Mouse (Mus musculus): ENCODE measurements at regions not wholly inside any gene's neighbourhood (a gene's known extent, or its start where the extent isn't known, plus 50 kb on each side); places are given as distances from the start of the nearest gene placed in this dataset.
"Not testable (repeated sequence)": the region's sequence is repeated elsewhere in the genome, so short reads cannot be mapped to it uniquely, and the experiment has no call there.

DNA sequence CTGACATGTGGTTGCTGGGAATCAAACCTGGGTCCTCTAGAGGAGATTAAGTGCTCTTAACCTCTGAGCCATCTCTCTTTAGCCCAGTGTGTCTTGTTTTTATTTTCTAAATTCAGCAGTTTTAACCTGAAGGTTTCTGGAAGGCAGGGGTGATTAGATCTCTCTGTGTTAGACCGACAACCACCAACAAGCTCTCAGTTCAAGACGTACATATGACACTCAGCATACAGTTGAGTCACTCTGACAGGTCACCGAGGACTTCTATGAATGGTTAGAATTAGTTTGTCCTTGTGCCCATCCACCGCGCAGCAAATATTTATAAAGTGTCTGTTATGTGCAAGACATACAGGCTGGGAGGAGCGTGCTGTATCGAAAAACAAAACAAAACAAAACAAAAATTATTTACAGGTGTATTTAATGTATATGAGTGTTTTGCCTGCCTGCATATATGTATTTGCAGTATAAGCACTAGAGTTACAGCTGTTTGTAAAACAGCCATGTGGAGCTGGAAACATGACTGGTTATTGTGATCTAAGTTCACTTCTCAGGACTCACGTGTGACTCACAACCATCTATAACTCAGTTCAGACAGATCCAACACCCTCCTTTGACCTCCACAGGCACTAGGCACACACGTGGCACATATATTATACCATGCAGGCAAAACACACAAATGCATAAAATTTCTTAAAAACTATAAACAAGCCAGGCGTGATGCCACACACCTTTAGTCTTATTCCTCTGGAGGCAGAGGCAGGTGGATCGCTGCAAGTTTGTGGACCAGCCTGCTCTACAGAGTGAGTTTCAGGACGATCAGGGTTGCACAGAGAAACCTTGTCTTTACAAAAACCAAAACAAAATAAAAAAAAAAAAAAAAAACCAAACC is 70.5 kb upstream of the Chd2 start:
- no peak for ATAC-seq (ENCODE audit: poor library complexity, severe bottlenecking)

DNA sequence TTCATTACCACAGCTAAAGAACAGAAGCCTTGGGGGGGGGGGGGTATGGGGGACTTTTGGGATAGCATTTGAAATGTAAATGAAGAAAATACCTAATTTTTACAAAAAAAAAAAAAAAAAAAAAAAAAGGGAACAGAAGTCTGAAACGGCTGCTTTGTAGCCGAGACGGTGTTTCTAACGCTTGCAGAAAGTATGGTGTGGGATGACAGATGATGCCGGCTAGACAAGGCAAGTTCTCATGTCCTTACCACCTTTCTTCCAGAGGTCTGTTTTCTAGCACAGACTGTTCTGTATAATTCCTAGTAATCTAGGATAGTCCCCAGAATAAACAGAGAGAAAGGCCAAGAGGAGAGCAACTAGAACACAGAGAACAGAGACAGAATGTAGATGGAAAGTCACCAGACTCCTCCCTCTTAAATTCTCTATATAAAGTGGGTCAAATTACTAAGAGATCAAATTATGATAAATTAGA is 67.2 kb upstream of the Chd2 start:
- no peak for ATAC-seq (ENCODE audit: poor library complexity, severe bottlenecking)

DNA sequence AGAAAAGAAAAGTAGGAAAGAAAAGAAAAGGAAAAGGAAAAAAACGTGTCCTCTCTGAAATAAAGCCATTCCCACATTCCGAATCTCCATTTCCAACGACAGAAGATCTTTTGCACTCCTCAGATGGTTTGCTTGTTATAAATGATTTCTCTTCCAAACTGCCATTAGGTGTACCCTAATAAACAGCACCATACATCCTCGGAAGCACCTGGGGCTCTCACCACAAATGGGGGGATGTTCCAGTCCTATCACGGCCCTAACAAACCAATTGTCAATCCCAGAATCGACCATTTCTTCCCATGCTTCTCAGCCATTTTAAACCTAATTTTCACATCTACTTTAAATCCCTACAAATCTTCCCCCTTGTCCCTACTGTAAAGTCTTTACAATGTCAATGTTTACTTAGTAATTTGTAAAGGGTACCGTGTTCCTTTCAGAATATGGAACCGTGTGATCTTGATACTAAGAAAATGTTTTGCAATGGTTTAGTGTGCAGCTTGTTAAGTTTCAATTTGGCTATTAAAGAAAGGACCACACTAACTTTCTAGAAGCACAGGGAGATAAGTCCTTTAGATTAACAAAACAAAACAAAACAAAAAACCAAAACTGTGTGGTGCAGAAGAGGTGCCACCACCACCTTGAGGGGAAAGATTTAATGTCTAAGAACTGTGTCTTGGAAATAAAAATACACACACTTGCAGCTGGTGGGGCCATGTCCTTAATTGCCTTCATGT is 66.6 kb upstream of the Chd2 start:
- ATAC-seq (ENCODE audit: poor library complexity, severe bottlenecking) = no peak

DNA sequence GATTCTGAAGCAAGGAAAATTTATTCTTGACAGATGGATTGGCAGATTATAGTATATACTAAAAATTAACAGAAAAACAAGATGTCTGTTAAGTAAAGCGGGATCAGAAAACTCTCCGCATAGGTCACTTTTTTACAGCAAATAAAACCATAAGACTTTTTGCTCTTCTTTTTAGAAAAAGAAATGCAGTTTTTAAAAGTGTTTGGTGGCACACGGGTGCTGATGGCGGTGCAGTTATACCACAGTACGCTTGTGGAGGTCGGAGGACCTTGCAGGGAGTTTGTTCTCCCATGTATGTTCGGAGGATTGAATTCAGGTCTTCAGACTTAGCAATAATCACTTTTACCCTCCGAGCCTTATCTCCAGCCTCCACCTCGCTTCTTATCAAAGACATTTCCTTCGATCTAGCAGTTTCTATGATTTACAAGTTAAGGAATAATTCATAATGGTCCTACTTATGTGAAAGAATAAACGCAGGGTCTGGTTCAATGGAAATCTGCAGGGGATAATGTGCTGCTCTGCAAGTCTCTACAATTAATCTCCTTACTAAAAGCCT is 65.9 kb upstream of the Chd2 start:
- ATAC-seq (ENCODE audit: poor library complexity, severe bottlenecking) = no peak

DNA sequence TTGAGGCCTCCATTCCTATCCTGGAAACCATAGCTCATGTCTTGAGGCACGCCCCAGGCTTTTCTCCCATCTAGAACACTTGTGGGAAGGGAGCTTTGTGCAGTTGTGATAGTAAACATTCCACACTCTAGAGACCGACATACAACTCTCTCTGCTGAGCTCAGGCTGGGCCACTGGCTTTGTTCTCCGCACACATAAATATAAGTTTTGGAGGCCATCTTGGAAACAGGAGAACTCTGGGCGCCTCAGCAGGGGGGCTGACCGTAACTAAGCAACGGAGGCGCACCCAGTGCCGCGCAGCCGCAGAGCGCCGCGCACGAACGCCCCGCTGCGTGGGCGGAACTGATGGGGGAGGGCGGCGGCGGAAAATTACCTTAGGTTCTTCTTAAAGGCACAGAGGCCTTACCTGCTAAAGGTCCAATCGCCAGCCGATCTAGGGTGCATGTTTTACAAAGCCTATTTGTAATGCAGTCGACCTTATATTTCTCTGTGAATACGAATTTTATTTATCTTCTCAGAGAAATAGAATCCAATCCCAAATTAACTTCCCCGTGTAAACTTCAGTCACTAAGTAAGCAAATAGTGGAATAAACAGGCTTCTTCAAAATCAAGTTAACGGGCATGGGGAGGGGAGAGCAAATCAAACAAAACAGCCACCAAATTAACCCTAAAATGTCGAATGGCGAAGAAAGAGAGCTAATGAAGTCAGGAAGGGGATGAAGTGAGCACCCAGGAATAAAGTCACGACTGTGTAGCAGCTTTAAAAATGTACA is 65.2 kb upstream of the Chd2 start:
- ATAC-seq (ENCODE audit: poor library complexity, severe bottlenecking) = peak; percentile 100

DNA sequence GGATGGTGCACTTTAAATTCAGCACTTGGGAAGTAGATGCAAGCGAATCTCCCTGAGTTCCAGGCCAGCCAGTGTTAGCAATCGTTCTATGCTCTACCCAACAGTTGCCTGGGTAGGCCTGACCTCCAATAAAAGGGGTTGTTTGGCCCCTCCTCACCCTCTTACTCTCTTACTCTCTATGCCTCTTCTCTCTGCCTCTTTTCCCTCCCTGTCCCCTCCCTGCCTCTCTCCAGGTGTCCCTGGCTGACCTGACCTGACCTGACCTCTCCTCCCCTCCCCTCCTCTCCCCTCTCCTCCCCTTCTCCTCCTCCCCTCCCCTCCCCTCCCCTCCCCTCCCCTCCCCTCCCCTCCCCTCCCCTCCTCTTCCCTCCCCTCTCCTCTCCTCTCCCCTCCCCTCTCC is 63.0 kb upstream of the Chd2 start:
- no peak for ATAC-seq (ENCODE audit: poor library complexity, severe bottlenecking)

DNA sequence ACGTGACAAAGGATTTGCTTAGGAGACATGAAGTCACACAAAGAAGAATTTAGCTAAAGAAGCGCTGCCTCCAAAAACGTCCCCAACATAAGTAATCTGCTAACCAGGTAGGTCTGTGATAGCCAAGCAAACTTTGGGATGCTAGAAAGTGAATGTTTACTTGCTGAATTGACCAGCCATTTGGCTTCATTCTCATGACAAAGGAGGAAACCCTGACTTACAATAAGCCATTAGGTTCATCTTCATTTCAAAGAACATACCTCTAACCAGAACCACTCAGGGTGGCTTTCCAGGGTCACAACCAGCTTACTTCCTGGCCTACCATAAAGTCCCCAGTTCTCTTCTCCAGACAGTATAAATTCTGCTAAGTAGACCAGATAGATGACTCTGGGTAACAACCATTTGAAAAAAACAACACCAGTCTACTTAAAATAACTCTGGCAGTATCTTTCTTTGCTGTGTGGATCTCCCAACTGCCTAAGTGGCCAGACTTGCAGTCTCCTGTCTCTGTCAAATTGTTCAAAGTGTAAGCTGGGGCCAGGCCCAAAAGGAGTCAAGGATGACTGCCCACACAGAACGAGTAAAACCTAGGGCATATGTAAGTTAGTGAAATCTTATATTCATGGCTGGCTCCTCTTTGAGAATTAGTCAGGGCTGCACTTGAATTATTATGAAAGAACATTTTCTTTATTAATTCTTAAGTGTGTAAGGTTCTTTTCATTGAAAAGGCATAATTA is 61.4 kb upstream of the Chd2 start:
- no peak for ATAC-seq (ENCODE audit: poor library complexity, severe bottlenecking)

DNA sequence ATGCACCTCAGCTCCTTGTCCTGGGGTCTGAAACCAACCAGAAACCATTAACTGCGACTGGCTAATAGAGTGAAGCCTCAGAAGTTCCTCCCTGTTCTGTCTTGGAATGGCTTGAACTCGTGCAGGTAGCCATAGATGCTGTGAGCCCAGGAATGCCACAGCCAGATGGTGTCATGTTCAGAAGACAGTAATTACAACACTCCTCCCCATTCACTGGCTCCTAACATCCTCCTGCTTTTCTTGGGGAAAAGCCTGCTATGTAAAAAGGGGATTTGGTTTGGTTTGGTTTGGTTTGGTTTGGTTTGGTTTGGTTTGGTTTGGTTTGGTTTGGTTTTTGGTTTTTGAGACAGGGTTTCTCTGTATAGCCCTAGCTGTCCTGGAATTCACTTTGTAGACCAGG is 59.7 kb upstream of the Chd2 start:
- no peak for ATAC-seq (ENCODE audit: poor library complexity, severe bottlenecking)

DNA sequence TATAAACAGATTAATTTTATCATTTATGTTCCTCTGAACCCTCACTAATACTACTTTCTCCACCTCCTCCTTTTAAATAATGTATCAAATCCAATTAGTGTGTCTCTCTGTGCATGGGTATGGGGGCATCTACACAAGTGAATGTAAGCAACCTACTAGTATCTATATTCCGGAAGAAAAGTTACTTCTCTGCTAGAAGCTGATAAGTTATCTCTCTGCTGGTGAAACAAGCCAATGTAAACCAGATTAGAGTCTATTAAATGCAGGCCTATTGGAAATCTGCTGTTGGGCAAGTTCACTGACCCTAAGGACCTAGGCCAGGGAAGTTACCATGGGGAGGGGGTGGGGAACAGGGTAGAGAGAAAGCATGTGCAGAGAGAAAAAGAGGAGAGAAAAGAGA is 59.1 kb upstream of the Chd2 start:
- no peak for ATAC-seq (ENCODE audit: poor library complexity, severe bottlenecking)

DNA sequence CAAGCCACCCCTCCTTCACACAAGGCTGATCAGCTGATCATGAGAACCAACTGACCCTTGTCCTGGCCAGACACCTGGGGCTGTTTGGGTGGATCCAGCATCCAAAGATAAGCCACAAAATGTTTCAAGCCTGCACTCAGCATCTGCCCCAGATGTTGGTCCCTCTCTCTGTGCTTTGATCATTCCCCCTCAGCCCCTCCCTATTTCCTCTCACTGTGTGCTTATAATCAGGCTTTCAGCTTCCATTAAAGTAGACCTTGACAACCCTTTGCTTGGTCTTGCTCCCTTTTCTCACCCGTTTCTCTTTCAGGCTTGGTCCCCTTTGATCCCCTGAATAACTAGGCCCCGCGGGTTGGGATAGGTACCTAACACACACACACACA is 58.4 kb upstream of the Chd2 start:
- not testable (repeated sequence) for ATAC-seq (ENCODE audit: poor library complexity, severe bottlenecking)

DNA sequence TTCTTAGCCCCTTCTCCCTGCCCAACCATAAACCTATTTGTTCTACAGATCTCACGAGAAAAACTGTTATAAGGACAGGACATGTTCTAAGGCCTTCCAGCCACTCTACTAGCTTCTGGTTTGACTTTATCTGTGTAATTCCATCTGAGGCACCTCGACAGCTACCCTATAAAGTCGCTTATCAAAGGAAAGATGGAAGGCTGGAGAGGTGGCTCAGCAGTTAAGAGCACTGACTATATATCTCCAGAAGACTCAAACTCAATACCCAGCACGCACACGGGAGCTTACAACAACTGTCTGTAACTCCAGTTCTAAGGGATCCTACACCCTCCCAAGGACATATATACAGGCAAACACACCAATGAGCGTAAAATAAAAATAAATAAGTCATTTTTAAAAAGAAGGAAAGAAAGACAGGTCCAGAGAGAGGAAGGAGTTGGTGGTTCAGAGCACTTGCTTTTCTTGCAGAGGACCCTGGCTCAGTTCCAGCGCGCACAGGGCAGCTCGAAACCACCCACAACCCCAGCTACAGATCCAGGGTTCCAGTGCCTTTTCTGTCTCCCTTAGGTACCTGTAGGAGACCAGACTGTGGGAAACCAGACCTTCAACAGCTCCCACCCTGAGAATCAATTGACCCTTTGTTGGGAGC is 57.8 kb upstream of the Chd2 start:
- ATAC-seq (ENCODE audit: poor library complexity, severe bottlenecking) = no peak

DNA sequence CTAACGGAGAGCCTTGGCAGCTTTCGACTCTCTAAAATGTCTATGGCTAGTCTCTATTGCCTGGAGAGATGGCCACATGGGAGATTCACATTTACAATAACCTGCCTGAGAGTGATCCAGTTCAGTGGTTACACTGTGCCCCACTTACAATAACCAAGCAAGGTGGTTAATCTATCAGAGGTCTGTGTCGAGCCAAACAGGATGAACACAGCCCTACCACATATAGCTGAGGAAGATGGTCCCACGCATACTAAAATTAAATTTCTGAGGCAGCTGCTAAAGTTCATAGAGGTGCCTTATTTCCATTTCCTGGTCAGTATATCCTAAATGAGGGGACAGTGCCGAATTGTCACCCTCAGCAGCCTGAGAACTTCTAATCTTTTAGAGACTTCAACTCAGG is 56.3 kb upstream of the Chd2 start:
- ATAC-seq (ENCODE audit: poor library complexity, severe bottlenecking) = no peak

DNA sequence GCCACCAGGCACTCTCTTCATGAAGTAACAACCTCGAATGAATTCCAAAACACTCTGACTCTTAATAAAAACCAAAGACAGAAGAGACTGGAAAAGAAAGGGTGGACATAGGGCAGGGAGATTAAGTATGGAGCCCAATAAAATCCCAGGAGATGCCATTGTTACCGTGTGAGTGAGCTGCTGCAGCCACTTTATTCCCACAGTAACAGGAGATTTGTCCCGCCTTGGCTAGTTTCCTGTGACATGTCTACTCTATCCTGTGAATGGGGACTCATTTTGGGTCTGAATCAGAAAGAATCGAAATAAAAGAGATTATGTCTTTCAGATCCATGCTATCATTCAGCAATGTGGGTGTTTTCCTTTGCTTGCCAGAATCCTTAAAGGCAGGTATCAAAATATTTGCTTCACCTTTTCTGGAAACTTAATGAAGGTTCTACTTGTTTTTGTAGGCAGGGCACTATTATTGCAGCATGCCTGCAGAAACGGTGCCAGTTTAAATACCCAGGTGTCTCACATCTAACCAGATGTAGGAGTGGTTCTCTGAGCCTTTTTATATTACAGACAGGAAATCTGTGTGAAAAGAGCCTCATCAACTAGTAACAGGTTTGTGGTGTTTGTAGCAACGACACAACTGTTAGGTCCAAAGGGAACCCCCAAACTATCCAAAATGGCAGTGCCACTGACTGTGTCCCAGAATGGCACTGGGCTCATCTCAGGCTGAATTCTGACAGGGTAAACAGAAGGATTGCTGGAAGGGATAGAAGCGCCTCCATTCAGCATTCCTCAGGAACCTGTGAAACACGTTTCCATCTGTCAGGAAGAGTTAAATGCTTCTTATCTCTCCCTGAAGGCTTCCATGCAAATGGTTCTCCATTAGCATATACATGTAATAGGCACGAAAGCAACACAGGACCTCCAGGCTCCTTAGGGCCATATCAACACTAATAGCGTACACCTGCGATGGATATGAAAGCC is 55.5 kb upstream of the Chd2 start:
- ATAC-seq (ENCODE audit: poor library complexity, severe bottlenecking) = no peak

DNA sequence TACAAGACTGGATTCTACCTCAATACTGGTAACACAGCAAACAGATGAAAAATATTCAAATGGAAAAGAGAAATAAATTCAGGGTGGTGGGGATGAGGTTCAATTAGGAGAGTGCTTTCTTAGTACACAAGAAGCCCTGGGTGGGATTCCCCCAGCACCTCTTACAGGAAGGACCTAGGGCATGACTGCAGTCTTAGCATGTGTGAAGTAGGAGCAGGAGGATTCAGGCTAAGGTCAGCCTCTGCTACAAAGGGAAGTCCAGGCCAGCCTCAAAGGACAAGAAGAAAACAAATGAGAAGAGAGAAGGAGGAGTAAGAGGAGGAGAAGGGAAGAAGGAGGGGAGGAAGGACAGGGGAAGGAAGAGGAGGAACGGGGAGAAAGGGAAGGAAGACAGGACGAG is 54.8 kb upstream of the Chd2 start:
- ATAC-seq (ENCODE audit: poor library complexity, severe bottlenecking) = no peak

DNA sequence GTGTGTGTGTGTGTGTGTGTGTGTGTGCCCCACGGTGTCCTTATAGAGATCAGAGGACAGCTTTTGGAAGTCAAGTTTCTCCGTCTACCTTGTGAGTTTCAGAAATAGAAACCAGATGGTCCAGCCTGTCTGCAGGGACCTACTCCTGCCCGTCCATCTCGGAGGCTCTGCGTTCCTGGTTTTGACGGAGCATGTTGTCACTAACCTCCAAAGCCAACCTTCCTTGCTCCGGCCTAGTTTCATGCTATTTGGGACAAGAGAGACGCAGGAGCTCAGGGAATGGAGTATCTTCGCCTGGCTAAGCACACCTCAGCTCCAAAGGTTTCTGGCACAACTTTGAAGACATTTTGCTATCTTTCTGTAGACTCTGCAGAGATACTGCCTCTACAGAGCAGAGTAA is 54.2 kb upstream of the Chd2 start:
- no peak for ATAC-seq (ENCODE audit: poor library complexity, severe bottlenecking)

DNA sequence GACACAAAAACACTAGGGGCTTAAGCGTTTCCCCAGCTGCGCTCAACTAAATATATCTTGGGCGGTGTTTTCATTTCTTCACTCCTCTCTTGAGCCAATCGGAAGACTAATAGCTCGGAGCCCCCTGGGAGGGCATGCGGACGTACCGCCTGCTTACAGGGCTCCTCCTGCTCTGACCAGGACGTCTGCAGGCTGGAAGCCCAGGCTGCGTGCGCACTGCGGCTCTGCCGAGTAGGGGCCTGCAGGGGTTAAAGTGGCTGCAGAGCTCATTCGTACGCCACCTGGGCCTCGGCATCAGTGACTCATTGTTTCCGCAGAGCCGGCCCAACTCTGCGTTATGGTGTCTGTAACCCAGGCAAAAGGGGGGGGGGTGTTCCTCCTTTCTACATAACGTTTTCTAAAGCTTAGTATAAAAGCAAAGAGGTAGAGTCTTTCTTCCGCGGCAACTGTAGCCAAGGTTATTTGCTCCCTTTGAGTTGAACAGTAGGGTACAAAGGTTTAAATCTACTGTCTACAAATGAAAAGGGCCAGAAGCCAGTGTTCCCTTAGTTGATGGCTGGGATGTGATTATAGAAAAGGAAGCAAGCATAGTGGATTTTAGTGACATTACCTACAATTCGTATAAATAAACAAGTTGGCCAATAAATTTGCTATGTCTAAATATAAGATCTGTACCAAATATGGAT is 53.7 kb upstream of the Chd2 start:
- ATAC-seq (ENCODE audit: poor library complexity, severe bottlenecking) = peak; percentile 93

DNA sequence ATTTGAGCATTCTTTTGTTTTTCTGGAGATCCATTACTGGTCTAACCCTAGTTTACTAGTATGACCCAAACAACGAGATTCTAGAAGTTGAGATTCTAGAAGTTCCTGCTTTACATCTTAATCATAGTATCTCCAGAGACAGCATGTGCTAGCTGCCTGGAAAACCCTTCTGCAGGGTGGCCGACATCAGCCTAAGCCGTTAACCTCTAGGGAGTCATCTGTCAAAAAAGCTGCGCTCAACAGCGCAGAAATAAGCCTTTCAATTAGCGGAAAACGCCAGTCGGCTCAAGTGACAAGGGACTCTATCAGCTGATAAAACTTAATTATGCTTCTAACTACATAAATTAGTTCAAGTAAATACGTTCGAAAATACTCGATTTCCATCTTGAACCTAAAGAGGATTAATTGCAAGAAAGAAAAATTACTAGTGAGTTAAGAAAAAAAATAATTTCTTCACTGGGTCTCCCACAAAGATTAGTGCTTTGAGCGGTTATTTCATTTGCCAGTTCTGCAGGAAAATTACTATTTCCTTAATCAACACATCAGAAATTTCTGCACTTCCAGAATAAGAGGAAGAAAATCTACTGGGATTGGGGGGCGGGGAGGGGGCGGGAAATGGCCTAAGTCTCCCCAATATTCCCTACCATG is 53.0 kb upstream of the Chd2 start:
- ATAC-seq (ENCODE audit: poor library complexity, severe bottlenecking) = no peak
